Mouse (Mus musculus) midbrain, embryonic 12.5 days (tissue): Measurements from ENCODE around the gene Rnf167. TPM values are rescaled to one million over a fixed set of nuclear protein-coding genes. Genes with fewer than 3 reads are reported as not detected.

ENCODE experiments used
- ATAC-seq: fragments of 200-750 bp; cut with Nextera tagmentation; 2 replicates; pipeline ENCODE4 v1.8.0; 2017; ENCODE audit warnings: low read depth, moderate TSS enrichment, moderate library complexity; ENCODE audit not compliant: low FRiP score
- H3K27ac ChIP-seq: fragments of 300-500 bp; sonication (generic); replicated peaks from 2 replicates; pipeline ENCODE4 v1.5.1; 2016; ENCODE audit warnings: mild to moderate bottlenecking
- H3K27me3 ChIP-seq: fragments of 300-500 bp; sonication (generic); 2 replicates; pipeline ENCODE4 v1.6.1; 2016; ENCODE audit warnings: mild to moderate bottlenecking
- H3K36me3 ChIP-seq: fragments of 300-500 bp; sonication (generic); 2 replicates; pipeline ENCODE4 v1.6.1; 2016
- H3K4me1 ChIP-seq: fragments of 300-500 bp; sonication (generic); 2 replicates; pipeline ENCODE4 v1.6.1; 2016
- H3K4me2 ChIP-seq: fragments of 300-500 bp; sonication (generic); replicated peaks from 2 replicates; pipeline ENCODE4 v1.6.1; 2016; ENCODE audit warnings: mild to moderate bottlenecking, moderate library complexity
- H3K4me3 ChIP-seq: fragments of 300-500 bp; sonication (generic); 2 replicates; pipeline ENCODE4 v1.5.1; 2016; ENCODE audit warnings: mild to moderate bottlenecking
- H3K9ac ChIP-seq: fragments of 300-500 bp; sonication (generic); replicated peaks from 2 replicates; pipeline ENCODE4 v1.6.1; 2016; ENCODE audit warnings: mild to moderate bottlenecking, moderate library complexity
- H3K9me3 ChIP-seq: fragments of 300-500 bp; sonication (generic); 2 replicates; pipeline ENCODE4 v1.6.1; 2016; ENCODE audit warnings: mild to moderate bottlenecking
- WGBS: fragments of 180-500 bp; shearing (Covaris S2); methylation state at CpG from one replicate; pipeline ENCODE4 v1.1.7; 2016; 5-methylcytosine and 5-hydroxymethylcytosine counted together
- polyA plus RNA-seq: library from polyadenylated mRNA; unstranded; fragments of >200 nt; fragmentation: Nextera tagmentation; extraction: Ambion mirVana; gene quantifications from 2 replicates; pipeline ENCODE4 v1.2.1, GENCODE M21; 2016

Rnf167 gene
- polyA plus RNA-seq, 1 experiment from 2014 or later, result 101 TPM

- no peak for ATAC-seq
- whole genome bisulfite sequencing, result 95% methylated on average over 5 of the region's 5 CpGs
- H3K4me2 ChIP-seq, result no peak overlapping the region
Measured at GRCm38 (mm10) chr11:70658521-70658920, 11.5 kb downstream of the Rnf167 start.

GRCm38 (mm10) chr11:70658942-70659341 is 11.9 kb downstream of the Rnf167 start:
- no peak overlapping the region for H3K27ac ChIP-seq
- peaks cover 34% of the 10 kb centered on the region for H3K36me3 ChIP-seq
- H3K4me1 ChIP-seq, result peaks cover 23% of the 10 kb centered on the region
- whole genome bisulfite sequencing, result 78% methylated on average over 8 of the region's 8 CpGs
- ATAC-seq, result no peak
- peaks cover 8% of the 10 kb centered on the region; the same call in 1 of the 2 replicates for H3K27me3 ChIP-seq
- H3K4me2 ChIP-seq, result no peak overlapping the region
- H3K4me3 ChIP-seq, result no peak overlapping the region
- no peaks in the 10 kb centered on the region for H3K9me3 ChIP-seq
- no peak overlapping the region for H3K9ac ChIP-seq

More at GRCm38 (mm10) chr11:70658521-70658920, 11.5 kb downstream of the Rnf167 start:
- no peak overlapping the region for H3K4me3 ChIP-seq
- no peaks in the 10 kb centered on the region for H3K9me3 ChIP-seq
- no peak overlapping the region for H3K9ac ChIP-seq
- H3K27ac ChIP-seq, result no peak overlapping the region
- H3K27me3 ChIP-seq, result peaks cover 8% of the 10 kb centered on the region; the same call in 1 of the 2 replicates
- H3K36me3 ChIP-seq, result peaks cover 30% of the 10 kb centered on the region
- H3K4me1 ChIP-seq, result peaks cover 23% of the 10 kb centered on the region

GRCm38 (mm10) chr11:70660571-70660970 is 13.5 kb downstream of the Rnf167 start:
- Histone ChIP-seq H3K9ac (no peak overlapping the region), H3K27ac (no peak overlapping the region), H3K36me3 (peaks cover 50% of the 10 kb centered on the region), H3K4me1 (peaks cover 18% of the 10 kb centered on the region), H3K9me3 (no peaks in the 10 kb centered on the region), H3K4me3 (no peak overlapping the region), H3K27me3 (peaks cover 8% of the 10 kb centered on the region; the same call in 1 of the 2 replicates), H3K4me2 (no peak overlapping the region)
- WGBS, result 87% methylated on average over 8 of the region's 8 CpGs
- ATAC-seq, result no peak

- Histone ChIP-seq H3K4me1 (peaks cover 12% of the 10 kb centered on the region), H3K9ac (no peak overlapping the region), H3K36me3 (peaks cover 55% of the 10 kb centered on the region), H3K27ac (no peak overlapping the region), H3K27me3 (no peaks in the 10 kb centered on the region), H3K9me3 (no peaks in the 10 kb centered on the region), H3K4me2 (no peak overlapping the region), H3K4me3 (no peak overlapping the region)
- 88% methylated on average over 8 of the region's 8 CpGs for WGBS
- ATAC-seq, result no peak
Measured at GRCm38 (mm10) chr11:70663101-70663500, 16.1 kb downstream of the Rnf167 start.

- no peak overlapping the region for H3K4me3 ChIP-seq
- no peaks in the 10 kb centered on the region for H3K9me3 ChIP-seq
- H3K27me3 ChIP-seq, result no peaks in the 10 kb centered on the region
- H3K4me1 ChIP-seq, result peaks cover 15% of the 10 kb centered on the region
- WGBS, result 95% methylated on average over 6 of the region's 6 CpGs
- H3K4me2 ChIP-seq, result no peak overlapping the region
- no peak overlapping the region for H3K27ac ChIP-seq
- no peak overlapping the region for H3K9ac ChIP-seq
- H3K36me3 ChIP-seq, result peaks cover 55% of the 10 kb centered on the region
- ATAC-seq, result no peak
Measured at GRCm38 (mm10) chr11:70663957-70664356, 16.9 kb downstream of the Rnf167 start.

GRCm38 (mm10) chr11:70664741-70665140 is 17.7 kb downstream of the Rnf167 start:
- no peak for ATAC-seq
- Histone ChIP-seq H3K27ac (no peak overlapping the region), H3K4me1 (peaks cover 15% of the 10 kb centered on the region), H3K4me2 (no peak overlapping the region), H3K27me3 (no peaks in the 10 kb centered on the region), H3K4me3 (no peak overlapping the region), H3K36me3 (peaks cover 55% of the 10 kb centered on the region), H3K9me3 (no peaks in the 10 kb centered on the region), H3K9ac (no peak overlapping the region)
- 93% methylated on average over 9 of the region's 9 CpGs for WGBS

- Histone ChIP-seq H3K4me2 (no peak overlapping the region), H3K9ac (no peak overlapping the region), H3K4me3 (no peak overlapping the region), H3K27ac (no peak overlapping the region), H3K36me3 (peaks cover 48% of the 10 kb centered on the region), H3K4me1 (peaks cover 27% of the 10 kb centered on the region), H3K27me3 (no peaks in the 10 kb centered on the region), H3K9me3 (no peaks in the 10 kb centered on the region)
- 90% methylated on average over 8 of the region's 8 CpGs for WGBS
- ATAC-seq, result no peak
Measured at GRCm38 (mm10) chr11:70666687-70667086, 19.7 kb downstream of the Rnf167 start.

- Histone ChIP-seq H3K4me2 (peak overlapping the region; percentile 94), H3K4me3 (peak overlapping the region; percentile 67), H3K9me3 (no peaks in the 10 kb centered on the region), H3K27ac (peak overlapping the region; percentile 90; the same call in 1 of the 2 replicates), H3K36me3 (peaks cover 48% of the 10 kb centered on the region), H3K9ac (peak overlapping the region; percentile 62; the same call in 1 of the 2 replicates), H3K4me1 (peaks cover 27% of the 10 kb centered on the region), H3K27me3 (no peaks in the 10 kb centered on the region)
- ATAC-seq, result no peak
- WGBS, result 79% methylated on average over 14 of the region's 14 CpGs
Measured at GRCm38 (mm10) chr11:70667271-70668150, 20.5 kb downstream of the Rnf167 start.

GRCm38 (mm10) chr11:70668335-70668770 is 21.3 kb downstream of the Rnf167 start:
- Histone ChIP-seq H3K27me3 (no peaks in the 10 kb centered on the region), H3K27ac (peak overlapping the region; percentile 90), H3K9ac (peak overlapping the region; percentile 62), H3K4me1 (peaks cover 27% of the 10 kb centered on the region), H3K36me3 (peaks cover 39% of the 10 kb centered on the region), H3K4me2 (peak overlapping the region; percentile 94), H3K4me3 (peak overlapping the region; percentile 67), H3K9me3 (no peaks in the 10 kb centered on the region)
- peak; percentile 27; the same call in 1 of the 2 replicates for ATAC-seq
- WGBS, result 1% methylated on average over 15 of the region's 15 CpGs

GRCm38 (mm10) chr11:70668771-70669505 is 21.9 kb downstream of the Rnf167 start, which contains the start of gene Spag7:
Gene Spag7, minus strand, starts transcription at chr11:70669416.
- WGBS, result under 1% methylated on average over 44 of the region's 44 CpGs
- H3K36me3 ChIP-seq, result peaks cover 39% of the 10 kb centered on the region
- H3K4me2 ChIP-seq, result peak within 1 kb of the TSS; percentile 94
- H3K4me1 ChIP-seq, result peaks cover 27% of the 10 kb centered on the region
- H3K27me3 ChIP-seq, result no peaks in the 10 kb centered on the region
- H3K9me3 ChIP-seq, result no peaks in the 10 kb centered on the region
- H3K4me3 ChIP-seq, result peak within 1 kb of the TSS; percentile 67
- peak within 1 kb of the TSS; percentile 84 for H3K9ac ChIP-seq
- ATAC-seq, result peak; percentile 95
- peak within 1 kb of the TSS; percentile 90 for H3K27ac ChIP-seq

GRCm38 (mm10) chr11:70669582-70670345 is 22.7 kb downstream of the Rnf167 start:
- Histone ChIP-seq H3K4me1 (peaks cover 27% of the 10 kb centered on the region), H3K4me3 (peak overlapping the region; percentile 67), H3K27ac (peak overlapping the region; percentile 90), H3K27me3 (no peaks in the 10 kb centered on the region), H3K36me3 (peaks cover 38% of the 10 kb centered on the region), H3K4me2 (peak overlapping the region; percentile 94), H3K9ac (peak overlapping the region; percentile 84), H3K9me3 (no peaks in the 10 kb centered on the region)
- ATAC-seq, result peak; percentile 52
- under 1% methylated on average over 31 of the region's 31 CpGs for WGBS
